Mouse (Mus musculus) left cerebral cortex, postnatal 4 days (tissue): ENCODE data around the gene Oas1c. TPM values are rescaled to one million over a fixed set of nuclear protein-coding genes. Genes with fewer than 3 reads are reported as not detected.
"Not testable (repeated sequence)": the region's sequence is repeated elsewhere in the genome, so short reads cannot be mapped to it uniquely, and the experiment has no call there.

Experiments
- DNase-seq: peaks from one replicate; pipeline ENCODE4 v3.0.0-alpha.2; 2022
- intact Hi-C: fragments of 180-260 bp; cut with DNase I; formaldehyde crosslinking; loops from one replicate; pipeline ENCODE4 v1.15.1; 2025
- total RNA-seq, 2 experiments: library from RNA; stranded (reverse); gene quantifications; 2 replicates each; pipeline ENCODE4 v1.2.3; 2021

Gene Oas1c
- total RNA-seq, result 1 to 10 TPM; 1.0 to 1.3 TPM

DNA sequence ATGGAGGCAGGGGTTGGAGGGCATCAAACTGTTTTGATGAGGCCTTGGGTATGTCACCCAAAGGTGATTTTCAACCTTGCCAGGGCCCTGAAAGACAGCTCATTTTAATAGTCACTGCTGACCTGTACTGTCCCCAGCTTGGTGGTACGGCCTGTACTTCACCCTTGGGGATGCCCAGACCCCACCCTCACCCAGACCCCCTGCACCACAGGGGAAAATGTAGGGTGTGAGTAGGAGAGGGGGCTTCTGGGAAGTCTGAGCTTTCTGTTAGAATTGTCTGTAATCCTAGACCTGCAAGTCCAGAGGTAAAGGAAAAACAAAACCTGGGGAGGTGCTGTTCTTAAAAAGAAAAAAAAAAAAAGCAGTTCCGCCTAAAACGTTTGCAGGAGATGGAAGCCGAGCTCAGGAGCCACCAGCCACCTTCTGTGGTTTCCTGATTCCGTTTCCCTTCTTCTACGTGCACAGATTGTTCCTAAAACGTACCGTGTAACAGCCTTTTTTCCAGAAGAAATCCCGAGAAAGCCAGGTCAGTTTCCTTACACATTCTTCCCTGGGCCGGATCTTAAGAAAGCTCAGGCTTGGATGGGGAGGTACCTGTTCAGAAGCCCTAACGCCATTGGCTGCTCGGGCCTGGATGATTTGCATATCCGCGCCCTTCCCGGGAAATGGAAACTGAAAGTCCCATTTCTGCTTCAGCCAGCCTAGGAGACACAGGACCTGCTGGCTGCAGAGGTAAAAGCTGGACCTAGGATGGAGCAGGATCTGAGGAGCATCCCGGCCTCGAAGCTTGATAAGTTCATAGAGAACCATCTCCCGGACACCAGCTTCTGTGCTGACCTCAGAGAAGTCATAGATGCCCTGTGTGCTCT, at the start of gene Oas1c:
Gene Oas1c (minus strand): TSS at position 564 of the 869 bp plus-strand sequence.
- DNase-seq, result peak; percentile 65
- intact Hi-C loops, result loop anchor here (10.0 kb wide), 1 partner anchor 113 kb away; no protein-coding TSS in a partner anchor

- no peak for DNase-seq
- intact Hi-C loops, result no loop called here
Measured at GRCm38 (mm10) chr5:120861121-120861520, 48.8 kb upstream of the Oas1c start, which contains the start of gene Oas1h. Gene Oas1h, plus strand, starts transcription at chr5:120861421.

DNA sequence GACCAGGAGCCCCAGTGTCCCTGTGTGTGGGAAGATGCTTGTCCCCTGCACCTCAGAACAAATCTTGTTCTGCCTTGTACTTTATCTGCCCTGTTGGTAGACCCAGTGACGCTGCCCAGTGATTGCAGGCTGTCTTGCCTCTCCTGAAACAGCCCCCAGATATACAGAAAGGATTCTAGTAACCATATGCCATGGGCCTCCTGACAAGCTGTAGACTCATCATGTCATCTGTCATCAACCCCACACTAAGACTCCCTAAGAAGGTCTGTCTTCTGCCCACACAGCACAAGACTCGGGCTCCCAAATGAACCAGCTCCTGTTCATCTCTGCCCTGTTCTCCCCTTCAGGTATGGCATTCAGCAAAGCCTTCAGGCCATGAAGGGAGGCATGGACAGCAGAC, 46.9 kb upstream of the Oas1c start:
- peak; percentile 52 for DNase-seq
- intact Hi-C loops, result no loop called here

GRCm38 (mm10) chr5:120849601-120850136, 37.4 kb upstream of the Oas1c start:
- peak; percentile 48 for DNase-seq
- intact Hi-C loops, result no loop called here

GRCm38 (mm10) chr5:120847067-120847466, 34.8 kb upstream of the Oas1c start, which contains the start of gene Oas1f:
Gene Oas1f, plus strand, starts transcription at chr5:120847367.
- no peak for DNase-seq
- intact Hi-C loops, result no loop called here

DNA sequence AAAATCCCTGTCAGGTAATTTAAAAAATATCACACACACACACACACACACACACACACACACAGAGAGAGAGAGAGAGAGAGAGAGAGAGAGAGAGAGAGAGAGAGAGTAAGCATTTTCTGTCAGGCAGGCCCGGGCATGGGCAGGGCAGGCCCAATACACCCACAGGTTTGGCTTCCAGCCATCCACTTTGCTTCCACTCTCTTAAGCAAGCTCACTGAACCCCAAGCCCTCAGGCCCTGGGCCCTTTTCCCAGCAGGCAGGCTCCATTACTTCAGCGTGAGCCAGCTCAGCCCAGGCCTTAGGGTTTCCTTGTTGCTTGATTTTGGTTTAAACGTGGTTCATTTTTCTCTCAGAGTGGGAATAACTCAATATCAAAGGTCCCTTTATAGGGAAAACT, 32.4 kb upstream of the Oas1c start:
- intact Hi-C loops, result no loop called here
- DNase-seq, result peak; percentile 61

DNA sequence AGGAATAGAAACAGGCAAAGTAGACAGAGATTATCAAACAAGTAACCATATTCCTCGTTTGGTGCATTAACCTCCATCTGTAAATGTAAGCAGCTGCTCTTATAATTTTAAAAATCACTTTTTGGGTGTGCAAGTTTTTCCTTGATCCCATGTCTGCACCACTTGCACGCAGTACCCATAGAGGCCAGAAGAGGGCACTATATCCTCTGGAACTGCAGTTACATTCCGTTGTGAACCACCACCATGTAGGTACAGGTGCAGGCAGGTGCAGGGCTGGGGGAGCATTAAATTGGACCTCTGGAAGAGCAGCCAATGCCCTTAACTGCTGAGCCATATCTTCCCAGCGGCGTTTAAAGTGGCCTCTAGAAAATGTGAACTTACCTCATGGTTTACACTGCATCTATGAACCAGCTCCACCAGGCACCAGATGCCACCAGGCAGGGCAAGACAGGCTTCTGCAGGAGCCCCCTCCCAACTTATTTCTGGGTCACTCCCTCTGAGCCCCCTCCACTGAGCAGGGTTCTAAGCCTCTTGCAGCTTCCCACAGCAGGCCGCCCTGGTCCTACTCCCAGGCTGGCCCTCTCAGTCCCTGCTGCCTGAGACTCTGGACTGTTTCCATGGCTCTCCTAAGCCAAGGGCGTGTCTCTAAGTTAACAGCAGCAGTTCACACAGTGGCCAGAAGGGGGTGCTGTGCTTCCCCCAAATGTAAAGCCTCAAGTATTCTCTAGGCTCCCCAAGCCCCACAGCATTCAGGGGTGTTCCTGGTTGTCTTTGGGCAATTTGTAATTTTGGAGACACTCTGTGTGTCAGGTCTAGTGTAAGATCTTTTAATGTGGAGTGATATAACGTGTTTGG, 24.6 kb upstream of the Oas1c start:
- intact Hi-C loops, result no loop called here

DNA sequence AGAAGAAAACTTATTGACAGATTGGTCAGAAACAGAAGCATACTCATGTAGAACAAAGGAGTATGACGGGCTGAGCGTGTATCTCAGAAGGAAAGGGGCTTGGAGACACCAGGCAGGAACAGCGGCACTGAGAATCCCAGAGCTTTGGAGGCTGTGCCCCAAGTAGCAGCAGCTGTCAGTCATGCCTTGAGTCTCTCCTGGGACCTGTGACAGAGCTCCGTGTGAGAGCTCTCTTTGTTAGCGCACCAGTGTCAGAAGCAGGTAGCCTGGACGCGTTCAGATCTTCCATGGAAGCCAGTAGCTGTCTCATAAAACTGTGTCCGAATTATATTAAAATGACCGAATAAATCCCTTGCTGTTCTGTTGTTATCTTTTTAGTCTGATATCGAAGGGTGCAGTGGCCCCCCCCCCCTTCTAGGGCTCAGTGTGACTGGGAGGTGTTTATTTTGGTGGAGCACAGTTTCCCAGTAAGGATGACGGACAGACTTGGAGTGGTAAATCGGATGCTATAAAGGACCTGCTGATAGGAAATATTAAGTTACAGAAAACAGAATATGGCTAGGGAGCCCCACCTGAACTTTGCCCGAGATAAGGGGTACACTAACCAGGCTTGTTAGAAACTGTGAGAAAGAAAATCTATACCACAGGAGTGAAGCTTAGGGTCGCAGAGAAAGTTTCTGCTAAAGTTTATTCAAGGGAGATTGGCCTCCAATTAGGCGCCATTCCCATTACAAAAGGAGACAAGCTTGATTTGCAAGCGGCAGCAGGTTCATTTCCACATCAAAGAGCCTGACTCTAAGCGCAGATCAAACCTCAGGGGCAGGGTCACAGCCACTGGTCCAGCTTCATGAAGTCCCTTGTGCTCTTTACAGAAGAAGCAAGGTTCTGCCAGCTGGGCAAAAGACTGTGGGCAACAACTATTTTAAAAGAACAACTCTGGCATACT, 21.3 kb upstream of the Oas1c start:
- intact Hi-C loops, result no loop called here
- DNase-seq, result no peak

More for the DNA sequence above, 24.6 kb upstream of the Oas1c start:
- DNase-seq, result peak; percentile 62

GRCm38 (mm10) chr5:120831031-120831430, 18.7 kb upstream of the Oas1c start:
- no peak for DNase-seq
- intact Hi-C loops, result no loop called here

- intact Hi-C loops, result loop anchor here (10.0 kb wide), 1 partner anchor 106 kb away; no protein-coding TSS in a partner anchor
- no peak for DNase-seq
Measured at GRCm38 (mm10) chr5:120818999-120819398, 6.7 kb upstream of the Oas1c start.

DNA sequence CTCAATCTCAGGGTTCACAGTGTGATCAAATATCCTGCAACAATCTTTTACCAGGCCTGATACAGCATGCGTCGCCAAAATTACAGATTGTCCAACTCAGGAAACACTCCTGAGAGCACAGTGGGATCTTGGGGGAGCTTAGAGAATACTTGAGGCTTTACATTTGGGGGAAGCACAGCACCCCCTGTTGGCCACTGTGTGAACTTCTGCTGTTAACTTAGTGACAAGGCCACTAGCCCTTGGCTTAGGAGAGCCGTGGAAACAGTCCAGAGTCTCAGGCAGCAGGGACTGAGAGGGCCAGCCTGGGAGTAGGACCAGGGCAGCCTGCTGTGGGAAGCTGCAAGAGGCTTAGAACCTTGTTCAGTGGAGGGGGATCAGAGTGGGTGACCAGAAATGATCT, 3.6 kb upstream of the Oas1c start:
- intact Hi-C loops, result loop anchor here (10.0 kb wide), 1 partner anchor 109 kb away; no protein-coding TSS in a partner anchor
- peak; percentile 41 for DNase-seq

- intact Hi-C loops, result loop anchor here (10.0 kb wide), 1 partner anchor 112 kb away; no protein-coding TSS in a partner anchor
Measured at GRCm38 (mm10) chr5:120813023-120813422, 709 bp upstream of the Oas1c start.

GRCm38 (mm10) chr5:120809171-120809570, 3.1 kb downstream of the Oas1c start:
- intact Hi-C loops, result no loop called here
- no peak for DNase-seq

More at GRCm38 (mm10) chr5:120813023-120813422, 709 bp upstream of the Oas1c start:
- no peak for DNase-seq

- DNase-seq, result peak; percentile 56
- intact Hi-C loops, result no loop called here
Measured at GRCm38 (mm10) chr5:120806458-120806857, 5.9 kb downstream of the Oas1c start.

GRCm38 (mm10) chr5:120803596-120803995, 8.7 kb downstream of the Oas1c start:
- intact Hi-C loops, result no loop called here
- no peak for DNase-seq

DNA sequence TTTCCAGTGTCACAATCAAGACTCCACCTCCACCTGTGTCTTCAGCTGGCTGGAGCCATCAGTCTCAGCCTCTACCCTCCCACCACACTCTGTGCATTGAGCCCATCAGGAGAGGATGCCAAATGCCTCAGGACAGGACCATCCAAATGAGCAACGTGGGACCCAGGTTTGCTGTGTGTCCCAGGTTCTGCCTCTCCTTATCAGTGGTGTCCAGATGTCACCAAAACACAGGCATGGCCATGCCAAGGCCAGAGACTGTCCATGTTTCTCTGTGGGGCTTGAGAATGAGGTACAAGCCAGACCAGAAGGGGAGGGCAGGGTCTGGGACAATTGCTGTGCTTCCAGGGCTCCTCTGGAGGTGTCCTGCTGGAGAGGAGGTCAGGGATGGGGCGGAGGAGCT, 13.4 kb downstream of the Oas1c start:
- DNase-seq, intact Hi-C loops: not testable (repeated sequence)

DNA sequence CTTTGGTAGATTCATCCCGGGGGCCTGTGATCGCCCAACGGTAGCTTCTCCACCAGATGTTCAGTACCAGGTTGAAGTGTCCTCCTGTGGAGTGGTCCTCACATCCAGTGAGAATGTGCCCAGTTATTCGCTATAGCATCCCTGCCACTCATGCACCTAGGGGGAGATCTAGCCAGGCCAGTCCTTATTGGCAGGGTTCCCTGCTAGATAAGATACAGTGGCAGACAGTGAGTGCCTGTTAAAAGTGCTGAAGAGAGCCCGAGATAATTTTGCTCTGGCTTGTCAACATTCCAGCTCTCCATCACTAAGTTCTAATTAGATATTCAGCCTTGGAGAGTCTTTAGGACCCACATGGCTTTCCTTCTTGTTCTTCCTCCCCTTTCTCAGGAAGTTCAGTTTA, 14.2 kb downstream of the Oas1c start:
- intact Hi-C loops, DNase-seq: not testable (repeated sequence)

DNA sequence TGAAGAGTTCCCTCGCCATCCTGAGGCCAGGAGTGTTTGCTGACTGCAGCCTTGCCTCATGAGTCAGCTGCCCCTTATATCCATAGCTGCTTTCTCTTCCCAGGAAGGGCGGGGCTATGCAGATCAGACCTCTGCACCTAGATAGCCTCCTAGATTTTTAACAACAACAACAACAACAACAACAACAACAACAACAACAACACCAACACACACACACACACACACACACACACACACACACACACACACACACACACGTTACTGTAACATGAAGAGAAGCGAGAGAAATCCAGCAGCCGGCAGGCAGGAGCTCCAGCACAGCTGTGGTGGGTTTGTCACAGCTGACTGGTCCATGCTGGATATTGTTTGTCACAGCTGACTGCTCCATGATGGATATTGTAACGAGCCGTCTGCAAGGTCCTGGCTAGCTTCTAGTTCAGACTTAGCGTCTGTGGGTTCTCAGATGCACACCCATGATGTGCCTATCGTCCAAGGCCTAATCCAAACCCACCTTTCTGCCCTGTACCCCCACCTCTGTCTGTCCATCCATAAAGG, 16.8 kb downstream of the Oas1c start, which contains the start of gene Oas1e:
Gene Oas1e (minus strand): TSS at position 51 of the 555 bp plus-strand sequence.
- DNase-seq, intact Hi-C loops: not testable (repeated sequence)

DNA sequence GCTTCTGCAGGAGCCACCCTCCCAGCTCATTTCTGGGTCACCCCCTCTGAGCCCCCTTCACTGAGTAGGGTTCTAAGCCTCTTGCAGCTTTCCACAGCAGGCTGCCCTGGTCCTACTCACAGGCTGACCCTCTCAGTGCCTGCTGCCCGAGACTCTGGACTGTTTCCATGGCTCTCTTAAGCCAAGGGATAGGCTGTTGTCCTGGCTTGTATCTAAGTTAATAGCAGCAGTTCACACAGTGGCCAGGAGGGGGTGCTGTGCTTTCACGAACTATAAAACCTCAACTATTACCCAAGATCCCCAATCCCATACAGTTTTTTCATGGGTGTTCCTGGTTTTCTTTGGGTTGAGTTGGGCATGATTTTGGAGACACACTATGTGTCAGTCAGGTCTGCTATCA, 19.3 kb downstream of the Oas1c start:
- DNase-seq, result peak; percentile 58
- intact Hi-C loops, result no loop called here
